Mouse (Mus musculus) brain, embryonic 14.5 days (tissue): ENCODE measurements around the gene Taok3. TPM values are rescaled to one million over a fixed set of nuclear protein-coding genes. Genes with fewer than 3 reads are reported as not detected.

Source experiments
- DNase-seq: peaks from one replicate; pipeline ENCODE4 v3.0.0-alpha.2; 2011; ENCODE audit warnings: low read depth
- CTCF ChIP-seq: fragments of 200-500 bp; IDR thresholded peaks from 2 replicates; pipeline ENCODE4 v1.5.1; 2012; ENCODE audit warnings: inconsistent platforms, mild to moderate bottlenecking, moderate library complexity, borderline replicate concordance; ENCODE audit not compliant: insufficient read depth, insufficient read length; ENCODE audit errors: extremely low read depth
- POLR2A ChIP-seq: fragments of 200-500 bp; IDR thresholded peaks from 2 replicates; pipeline ENCODE4 v1.6.1; 2012; ENCODE audit warnings: mild to moderate bottlenecking, inconsistent platforms, borderline replicate concordance; ENCODE audit not compliant: poor library complexity, insufficient read depth, insufficient read length, severe bottlenecking; ENCODE audit errors: extremely low read depth
- polyA plus RNA-seq: library from polyadenylated mRNA; depleted of rRNA; stranded (reverse); fragments of >200 nt; gene quantifications from 2 replicates; pipeline ENCODE4 v1.2.3, GENCODE M21; 2012

Gene Taok3
- polyA plus RNA-seq, 1 experiment, result 41.3 TPM

DNA sequence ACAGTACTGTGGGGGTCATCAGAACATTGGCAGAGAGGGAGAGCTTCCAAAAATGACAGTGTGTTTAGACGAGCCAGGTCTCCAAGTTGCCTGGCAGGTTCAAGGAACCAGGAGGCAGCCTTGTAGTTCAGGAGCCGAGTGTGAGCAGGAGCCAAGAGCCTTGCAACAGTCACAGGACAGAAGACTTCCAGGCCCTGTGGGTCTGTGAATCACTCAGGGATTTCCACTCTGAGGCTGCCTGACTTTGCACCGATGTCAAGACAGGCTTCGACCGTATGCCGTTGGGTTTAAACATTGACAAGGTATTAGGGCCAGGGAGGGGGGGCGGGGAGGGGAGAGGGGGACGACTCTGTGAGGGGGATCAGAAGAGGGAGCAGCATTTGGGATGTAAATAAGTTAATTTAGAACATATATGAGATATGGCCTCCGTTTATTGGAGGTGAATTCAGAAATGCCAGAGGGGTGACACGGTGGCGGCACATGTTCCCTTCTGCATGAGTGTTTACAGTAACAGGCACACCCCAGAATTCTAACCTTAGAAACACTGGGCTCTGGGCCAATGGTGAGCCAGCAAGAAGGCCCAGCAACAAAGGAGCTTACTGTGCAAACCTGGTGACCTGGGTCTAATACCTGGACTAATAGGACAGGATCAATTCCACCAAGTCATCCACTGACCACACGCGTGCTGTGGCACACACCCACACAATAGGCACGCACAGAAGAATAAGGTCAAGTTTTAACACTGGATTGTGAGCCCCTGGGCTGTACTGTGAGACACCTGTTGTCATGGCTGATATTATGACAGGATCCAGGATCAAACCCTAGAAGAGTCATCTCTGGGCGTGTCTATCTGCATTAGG, 159.1 kb downstream of the Taok3 start:
- no peak for DNase-seq
- no peak for TF ChIP-seq CTCF
- TF ChIP-seq POLR2A, result no peak

DNA sequence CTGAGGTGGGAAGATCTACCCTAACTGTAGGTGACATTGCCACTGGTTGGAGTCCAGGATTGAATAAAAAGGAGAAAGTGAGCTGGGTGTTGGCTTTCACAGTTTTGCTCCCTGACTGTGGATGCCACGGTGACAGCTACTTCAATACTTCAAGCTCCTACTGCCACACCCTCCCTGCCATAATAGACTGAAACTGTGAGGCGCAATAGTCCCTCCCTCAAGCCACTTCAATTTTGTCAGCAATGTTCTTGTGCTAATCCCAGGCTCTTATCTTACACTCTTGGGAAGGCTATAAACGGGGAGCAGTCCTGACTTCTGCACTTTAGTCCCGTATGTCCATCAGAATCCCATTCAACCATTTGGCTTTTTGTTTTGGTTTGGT, 159.7 kb downstream of the Taok3 start:
- DNase-seq, result no peak
- TF ChIP-seq POLR2A, result no peak
- TF ChIP-seq CTCF, result no peak

DNA sequence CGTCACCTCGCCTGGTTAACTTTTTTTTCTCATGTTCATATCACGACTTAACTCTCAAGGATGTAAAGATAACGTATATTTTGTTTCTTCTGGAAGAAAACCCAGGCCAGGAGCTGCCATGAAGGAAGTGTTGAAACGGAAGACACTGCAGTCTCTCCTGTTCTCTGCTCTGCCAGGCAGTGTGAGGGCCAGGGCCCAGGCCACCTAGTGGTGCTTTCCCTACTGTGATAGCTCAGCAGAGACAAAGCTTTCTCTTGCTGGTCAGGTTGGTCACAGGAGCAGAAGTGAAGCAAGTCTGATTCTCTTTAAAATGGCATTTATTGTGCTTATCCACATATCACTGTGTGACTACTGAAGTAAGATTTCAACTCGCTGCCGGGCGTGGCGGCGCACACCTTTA, 161.6 kb downstream of the Taok3 start:
- DNase-seq, result no peak
- TF ChIP-seq POLR2A (no peak), CTCF (peak; percentile 36; the same call in 1 of the 2 replicates)

DNA sequence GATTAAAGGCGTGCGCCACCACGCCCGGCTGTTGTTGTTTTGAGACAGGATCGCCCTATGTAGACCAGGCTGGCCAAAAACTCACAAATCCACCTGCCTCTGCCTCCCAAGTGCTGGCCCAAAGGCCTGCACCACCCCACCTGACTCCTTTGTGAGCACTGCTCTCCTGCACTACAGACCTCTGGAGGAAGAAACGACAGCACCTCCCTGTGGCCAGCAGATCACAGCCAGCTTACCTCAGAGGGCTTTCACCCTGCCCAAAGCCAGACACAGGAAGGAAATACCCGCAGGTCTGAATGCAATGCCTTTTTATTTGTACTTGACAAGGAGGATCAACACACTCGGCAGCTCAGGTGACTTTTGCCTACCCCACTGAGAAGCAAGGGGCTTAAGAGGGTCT, 162.4 kb downstream of the Taok3 start:
- TF ChIP-seq CTCF, result 0 out of 2 replicates have a peak, but pooled peaks have one; percentile 1
- TF ChIP-seq POLR2A, result no peak
- DNase-seq, result no peak

DNA sequence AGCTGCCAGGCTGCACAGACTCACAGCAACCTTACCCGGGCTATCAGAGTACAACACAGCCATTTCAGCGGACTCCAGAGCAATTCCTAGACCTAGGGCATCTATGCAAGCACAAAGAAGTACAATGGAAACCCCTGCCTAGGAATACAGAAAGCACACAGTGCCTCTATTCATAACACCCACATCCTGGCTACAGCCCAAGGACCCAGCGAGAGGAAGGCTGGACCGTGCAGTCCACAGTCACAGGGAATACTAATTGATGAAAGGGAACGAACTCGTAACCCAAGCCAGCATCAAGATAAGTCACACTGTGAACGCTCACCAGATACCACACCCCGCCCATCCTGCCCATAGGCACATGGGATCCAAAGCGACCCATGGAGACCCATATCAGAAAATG, 164.1 kb downstream of the Taok3 start:
- peak; percentile 80 for DNase-seq
- TF ChIP-seq CTCF (no peak), POLR2A (no peak)

DNA sequence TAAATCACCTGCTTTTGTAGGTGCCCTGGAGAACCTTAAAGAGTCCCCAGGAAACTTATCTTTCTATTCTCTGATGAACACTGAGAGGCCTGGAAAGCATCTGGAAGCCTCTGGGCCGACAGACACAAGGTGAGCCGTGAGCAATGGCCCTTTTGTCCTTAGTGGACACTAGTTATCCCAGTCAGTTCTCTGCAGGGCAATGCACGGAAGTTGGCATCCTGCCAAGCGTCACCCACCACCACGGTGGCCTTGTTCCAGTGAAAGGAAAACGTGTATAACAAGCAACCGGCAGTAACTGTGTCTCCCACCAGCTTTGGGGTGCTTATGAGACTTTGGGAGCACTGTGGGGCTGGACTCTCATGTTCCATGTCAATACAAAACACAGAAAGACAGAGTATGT, 164.8 kb downstream of the Taok3 start:
- DNase-seq, result no peak
- TF ChIP-seq CTCF, result no peak
- TF ChIP-seq POLR2A, result no peak

DNA sequence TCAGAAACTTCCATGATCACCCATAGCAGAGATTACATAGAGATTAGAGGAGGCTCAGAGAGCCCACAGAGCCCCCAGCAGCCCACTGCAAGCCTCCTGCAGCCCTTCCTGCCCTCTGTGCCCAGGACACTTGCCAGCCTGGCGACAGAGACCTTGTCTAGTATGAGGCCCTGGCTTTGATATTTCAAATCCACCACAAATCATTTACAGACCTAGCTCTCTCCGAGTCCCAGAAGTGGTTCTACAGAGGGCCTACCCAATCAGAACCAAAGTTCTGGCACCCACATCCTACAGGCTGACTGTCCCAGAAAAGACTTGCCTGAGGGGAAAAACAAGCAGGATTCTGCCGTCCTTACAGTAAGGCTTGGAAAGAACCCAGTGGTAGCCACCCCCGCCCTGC, 165.3 kb downstream of the Taok3 start:
- no peak for DNase-seq
- TF ChIP-seq POLR2A, result no peak
- no peak for TF ChIP-seq CTCF

DNA sequence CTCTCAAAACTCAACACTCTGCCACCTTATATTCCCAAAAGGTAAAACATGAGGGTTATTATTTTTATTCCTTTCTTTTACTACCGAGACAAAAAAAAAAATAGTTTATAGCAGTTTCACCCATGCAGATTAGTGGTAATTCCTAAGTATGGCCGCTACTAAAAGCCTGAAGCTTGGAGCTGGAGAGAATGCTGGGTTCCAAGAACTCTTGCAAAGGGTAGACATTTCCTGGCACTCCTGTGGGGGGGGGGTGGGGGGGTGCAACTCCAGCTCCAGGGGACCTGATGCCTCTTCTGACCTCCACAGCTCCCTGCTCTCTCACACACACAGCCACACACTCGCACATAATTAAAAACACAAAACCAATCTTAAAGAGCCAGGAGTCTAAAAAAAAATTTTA, 166.4 kb downstream of the Taok3 start:
- DNase-seq, result no peak
- no peak for TF ChIP-seq POLR2A
- no peak for TF ChIP-seq CTCF

DNA sequence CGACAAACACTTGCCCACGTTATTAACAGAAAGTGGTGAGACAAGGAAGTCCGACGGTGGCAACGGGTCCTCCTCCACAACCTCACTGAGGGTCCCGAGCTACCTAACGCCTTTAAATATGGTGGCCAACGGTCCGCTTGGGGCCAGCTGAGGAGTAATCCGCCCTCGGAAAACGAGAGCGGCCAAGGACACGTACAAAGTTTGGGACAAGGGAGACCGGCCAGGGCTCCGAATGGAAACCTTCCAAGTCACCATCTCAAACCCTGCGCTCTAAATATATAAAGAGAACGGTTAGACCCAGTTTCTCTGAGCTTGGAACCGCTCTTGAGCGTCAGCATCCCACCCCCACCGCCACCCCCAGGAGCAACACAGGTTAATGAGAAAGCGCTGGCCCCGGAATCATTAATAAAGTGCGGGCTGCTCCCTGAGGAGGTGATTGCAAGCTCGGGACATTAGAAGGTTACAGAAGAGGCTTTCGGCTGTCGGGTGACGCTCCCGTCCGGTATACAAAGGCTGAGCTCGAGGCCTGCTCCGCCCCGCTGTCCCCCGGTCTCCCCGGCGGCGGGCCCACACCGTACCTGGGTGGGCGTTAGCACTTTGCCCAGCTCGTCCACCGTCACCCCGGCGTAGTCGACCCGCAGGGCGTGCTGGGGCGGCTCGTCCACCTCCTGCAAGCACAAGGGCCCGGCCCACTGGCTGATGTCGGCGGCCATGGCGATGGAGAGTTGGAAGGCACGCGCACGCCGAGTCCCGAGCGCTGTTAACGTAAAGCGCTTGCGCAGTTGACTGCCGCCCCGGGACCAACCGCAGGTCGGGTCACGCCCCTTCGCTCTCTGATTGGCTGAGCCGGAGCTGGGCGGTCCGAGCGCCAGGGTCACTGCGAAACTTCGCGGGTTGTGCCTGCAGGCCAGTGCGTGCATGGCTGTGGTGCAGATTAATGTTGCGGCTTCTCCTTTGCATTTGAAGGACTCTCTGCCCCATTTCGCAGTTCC, 167.2 kb downstream of the Taok3 start, which contains the start of gene Pebp1:
TSS of gene Pebp1 (minus strand) at position 795 of the 992 bp plus-strand sequence.
- peak; percentile 97 for DNase-seq
- TF ChIP-seq CTCF, result no peak
- TF ChIP-seq POLR2A, result peak; percentile 43; the same call in 1 of the 2 replicates

DNA sequence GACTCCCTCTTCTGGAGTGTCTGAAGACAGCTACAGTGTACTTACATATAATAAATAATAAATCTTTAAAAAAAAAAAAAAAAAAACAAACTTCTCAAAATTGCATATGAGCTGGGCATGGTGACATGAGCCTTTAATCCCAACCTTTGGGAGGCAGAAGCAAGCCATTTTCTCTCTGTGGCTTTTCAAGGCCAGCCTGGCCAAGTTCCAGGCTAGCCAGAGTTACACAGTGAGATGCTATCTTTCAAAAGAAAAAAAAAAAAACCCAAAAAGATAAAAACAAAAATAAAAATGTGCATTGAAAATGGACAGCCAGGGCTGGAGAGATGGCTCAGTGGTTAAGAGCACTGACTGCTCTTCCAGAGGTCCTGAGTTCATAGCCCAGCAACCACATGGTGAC, 169.7 kb downstream of the Taok3 start:
- no peak for DNase-seq
- TF ChIP-seq CTCF, result no peak

DNA sequence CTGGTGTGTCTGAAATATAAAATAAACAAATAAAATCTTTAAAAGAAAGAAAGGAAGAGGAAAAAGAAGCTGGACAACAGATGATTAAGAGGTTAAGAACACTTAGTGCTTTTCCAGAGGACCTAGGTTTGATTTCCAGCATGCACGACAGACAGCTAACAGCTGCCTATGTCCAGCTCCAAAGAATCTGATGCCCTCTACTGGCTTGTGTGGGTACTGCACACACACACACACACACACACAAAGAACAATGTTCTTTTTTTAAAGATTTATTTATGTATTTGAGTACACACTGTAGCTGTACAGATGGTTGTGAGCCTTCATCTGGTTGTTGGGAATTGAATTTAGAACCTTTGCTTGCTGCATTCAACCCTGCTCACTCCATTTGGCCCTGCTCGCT, 170.2 kb downstream of the Taok3 start:
- no peak for DNase-seq
- peak; percentile 29; the same call in 1 of the 2 replicates for TF ChIP-seq CTCF
- TF ChIP-seq POLR2A, result no peak
